Mouse (Mus musculus): ENCODE results near the gene Slc41a1. TPM values are rescaled to one million over a fixed set of nuclear protein-coding genes. Genes with fewer than 3 reads are reported as not detected.
"Not testable (repeated sequence)": the region's sequence is repeated elsewhere in the genome, so short reads cannot be mapped to it uniquely, and the experiment has no call there.

Slc41a1 gene
- polyA plus RNA-seq, 2 experiments = 0.83 to 1.3 TPM

GRCm38 (mm10) chr1:131816886-131817285, 10.4 kb upstream of the Slc41a1 start:
- H3K36me3 ChIP-seq (replicated peaks; ENCODE audit: control insufficient read depth, insufficient read depth, low read depth) = no peaks in the 10 kb centered on the region
- 56% methylated on average over 6 of the region's 6 CpGs for WGBS (ENCODE audit: insufficient replicate concordance)
- ATAC-seq (ENCODE audit: insufficient read depth) = no peak

DNA sequence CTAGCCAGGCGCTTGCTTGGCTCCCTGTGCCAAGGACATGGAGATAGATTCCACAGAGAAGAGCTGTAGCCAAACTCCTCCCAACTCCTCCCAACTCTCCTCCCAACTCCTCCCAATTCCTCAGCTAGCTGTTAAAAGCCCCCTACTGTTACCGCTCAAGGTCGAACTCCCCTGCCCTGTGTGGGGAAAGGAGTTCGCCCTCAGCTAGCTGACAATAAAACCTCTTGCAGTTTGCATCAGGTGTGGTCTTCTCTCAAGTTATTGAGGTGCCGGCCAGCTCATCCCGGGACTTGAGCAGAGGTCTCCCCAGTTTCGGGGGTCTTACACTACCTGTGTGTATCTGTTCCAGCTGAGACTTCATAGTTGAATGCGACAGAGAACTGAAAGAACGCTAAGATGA, 6.9 kb upstream of the Slc41a1 start:
- not testable (repeated sequence) for H3K36me3 ChIP-seq (replicated peaks; ENCODE audit: control insufficient read depth, insufficient read depth, low read depth); H3K9me3 ChIP-seq (ENCODE audit: control insufficient read depth, low read length); H3K27me3 ChIP-seq (ENCODE audit: control insufficient read depth, insufficient read depth, low read length); H3K4me2 ChIP-seq (ENCODE audit: low read depth); H3K9ac ChIP-seq (replicated peaks); H3K4me1 ChIP-seq (replicated peaks; ENCODE audit: control insufficient read depth in 2 of 2, insufficient read depth in 2 of 2, low read length in 1 of 2); H3K27ac ChIP-seq; DNase-seq (ENCODE audit: low read depth in 3 of 3, low spot score in 3 of 3); ATAC-seq (ENCODE audit: insufficient read depth); H3K4me3 ChIP-seq (ENCODE audit: insufficient read depth in 1 of 2, low read depth in 2 of 2, low read length in 2 of 2)
- WGBS (ENCODE audit: insufficient replicate concordance) = 68% methylated on average over 8 of the region's 9 CpGs

More at GRCm38 (mm10) chr1:131816886-131817285, 10.4 kb upstream of the Slc41a1 start:
- no peak overlapping the region for H3K4me2 ChIP-seq (ENCODE audit: low read depth)
- no peaks in the 10 kb centered on the region for H3K27me3 ChIP-seq (ENCODE audit: control insufficient read depth, insufficient read depth, low read length)
- TF ChIP-seq EP300 (IDR thresholded peaks at IDR 0.05; ENCODE audit: low read depth) = no peak
- TF ChIP-seq CTCF (IDR thresholded peaks at IDR 0.05; ENCODE audit: low read depth) = no peak
- H3K9ac ChIP-seq (replicated peaks) = no peak overlapping the region
- DNase-seq (ENCODE audit: low read depth in 3 of 3, low spot score in 3 of 3) = no peak
- H3K4me1 ChIP-seq (replicated peaks; ENCODE audit: control insufficient read depth in 2 of 2, insufficient read depth in 2 of 2, low read length in 1 of 2) = no peaks in the 10 kb centered on the region
- H3K27ac ChIP-seq = no peak overlapping the region
- no peaks in the 10 kb centered on the region for H3K9me3 ChIP-seq (ENCODE audit: control insufficient read depth, low read length)
- H3K4me3 ChIP-seq (ENCODE audit: insufficient read depth in 1 of 2, low read depth in 2 of 2, low read length in 2 of 2) = no peak overlapping the region

- WGBS (ENCODE audit: insufficient replicate concordance) = 69% methylated on average over 10 of the region's 10 CpGs
- TF ChIP-seq CTCF (IDR thresholded peaks at IDR 0.05; ENCODE audit: low read depth) (no peak), EP300 (IDR thresholded peaks at IDR 0.05; ENCODE audit: low read depth) (no peak)
- no peaks in the 10 kb centered on the region for H3K9me3 ChIP-seq (ENCODE audit: control insufficient read depth, low read length)
These were observed 6.4 kb upstream of the Slc41a1 start for GRCm38 (mm10) chr1:131820887-131821328.

GRCm38 (mm10) chr1:131822292-131822691, 5.0 kb upstream of the Slc41a1 start:
- no peak overlapping the region for H3K4me3 ChIP-seq (ENCODE audit: insufficient read depth in 1 of 2, low read depth in 2 of 2, low read length in 2 of 2)
- H3K27ac ChIP-seq = no peak overlapping the region
- no peaks in the 10 kb centered on the region for H3K9me3 ChIP-seq (ENCODE audit: control insufficient read depth, low read length)
- no peak overlapping the region for H3K4me2 ChIP-seq (ENCODE audit: low read depth)
- DNase-seq (ENCODE audit: low read depth in 3 of 3, low spot score in 3 of 3) = no peak
- H3K36me3 ChIP-seq (replicated peaks; ENCODE audit: control insufficient read depth, insufficient read depth, low read depth) = no peaks in the 10 kb centered on the region
- H3K27me3 ChIP-seq (ENCODE audit: control insufficient read depth, insufficient read depth, low read length) = no peaks in the 10 kb centered on the region
- TF ChIP-seq EP300 (IDR thresholded peaks at IDR 0.05; ENCODE audit: low read depth) = no peak
- TF ChIP-seq CTCF (IDR thresholded peaks at IDR 0.05; ENCODE audit: low read depth) = no peak
- H3K4me1 ChIP-seq (replicated peaks; ENCODE audit: control insufficient read depth in 2 of 2, insufficient read depth in 2 of 2, low read length in 1 of 2) = peaks cover 0 to 4% of the 10 kb centered on the region in 2 experiments; a peak in 1 of 4 replicates
- no peak overlapping the region for H3K9ac ChIP-seq (replicated peaks)
- no peak for ATAC-seq (ENCODE audit: insufficient read depth)
- 63% methylated on average over 8 of the region's 8 CpGs for WGBS (ENCODE audit: insufficient replicate concordance)

More at GRCm38 (mm10) chr1:131820887-131821328, 6.4 kb upstream of the Slc41a1 start:
- no peak overlapping the region for H3K4me3 ChIP-seq (ENCODE audit: insufficient read depth in 1 of 2, low read depth in 2 of 2, low read length in 2 of 2)
- no peak overlapping the region for H3K27ac ChIP-seq
- no peaks in the 10 kb centered on the region for H3K27me3 ChIP-seq (ENCODE audit: control insufficient read depth, insufficient read depth, low read length)
- no peaks in the 10 kb centered on the region for H3K4me1 ChIP-seq (replicated peaks; ENCODE audit: control insufficient read depth in 2 of 2, insufficient read depth in 2 of 2, low read length in 1 of 2)
- ATAC-seq (ENCODE audit: insufficient read depth) (no peak), DNase-seq (ENCODE audit: low read depth in 3 of 3, low spot score in 3 of 3) (no peak)
- no peaks in the 10 kb centered on the region for H3K36me3 ChIP-seq (replicated peaks; ENCODE audit: control insufficient read depth, insufficient read depth, low read depth)
- H3K4me2 ChIP-seq (ENCODE audit: low read depth) = no peak overlapping the region
- H3K9ac ChIP-seq (replicated peaks) = no peak overlapping the region

DNA sequence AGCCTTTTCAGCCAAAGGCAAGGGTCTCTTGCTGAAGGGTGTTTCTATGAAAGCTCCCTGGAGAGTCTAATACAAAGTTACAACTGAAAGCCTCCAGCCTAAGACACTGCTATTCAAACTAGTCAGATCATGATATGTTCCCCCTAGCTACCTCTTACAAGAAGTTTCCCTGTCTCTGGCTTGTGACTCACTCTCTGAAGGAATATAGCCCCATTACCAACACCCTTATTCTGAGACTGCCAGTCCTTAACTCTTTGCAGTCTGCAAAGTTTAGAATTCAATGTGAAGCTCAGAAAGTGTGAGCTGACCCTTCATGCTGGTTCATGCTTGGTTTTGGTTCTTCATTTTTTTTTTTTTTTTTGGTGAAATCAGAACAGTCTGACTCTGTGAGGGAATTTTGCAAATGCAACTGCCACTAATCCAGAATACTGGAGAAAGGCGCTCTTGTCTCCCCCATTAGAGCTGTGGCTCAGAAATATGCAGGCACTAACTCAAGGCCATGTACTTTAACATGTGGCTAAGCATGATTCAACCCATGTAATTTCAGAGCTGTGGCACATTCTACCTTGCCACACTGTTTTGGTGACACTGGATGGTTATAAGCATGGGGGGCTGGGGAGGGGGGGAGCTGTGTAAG, 4.3 kb upstream of the Slc41a1 start:
- no peak overlapping the region for H3K4me3 ChIP-seq (ENCODE audit: insufficient read depth in 1 of 2, low read depth in 2 of 2, low read length in 2 of 2)
- no peak for DNase-seq (ENCODE audit: low read depth in 3 of 3, low spot score in 3 of 3)
- no peak overlapping the region for H3K4me2 ChIP-seq (ENCODE audit: low read depth)
- WGBS (ENCODE audit: insufficient replicate concordance) = 58% methylated on average over 1 of the region's 1 CpGs
- TF ChIP-seq CTCF (IDR thresholded peaks at IDR 0.05; ENCODE audit: low read depth) (no peak), EP300 (IDR thresholded peaks at IDR 0.05; ENCODE audit: low read depth) (no peak)
- no peak for ATAC-seq (ENCODE audit: insufficient read depth)
- no peak overlapping the region for H3K27ac ChIP-seq
- no peaks in the 10 kb centered on the region for H3K27me3 ChIP-seq (ENCODE audit: control insufficient read depth, insufficient read depth, low read length)
- H3K9me3 ChIP-seq (ENCODE audit: control insufficient read depth, low read length) = no peaks in the 10 kb centered on the region
- H3K9ac ChIP-seq (replicated peaks) = no peak overlapping the region
- H3K36me3 ChIP-seq (replicated peaks; ENCODE audit: control insufficient read depth, insufficient read depth, low read depth) = no peaks in the 10 kb centered on the region
- peaks cover 0 to 6% of the 10 kb centered on the region in 2 experiments; a peak in 1 of 4 replicates for H3K4me1 ChIP-seq (replicated peaks; ENCODE audit: control insufficient read depth in 2 of 2, insufficient read depth in 2 of 2, low read length in 1 of 2)

Data from liver, embryonic 14.5 days (tissue).